Mouse (Mus musculus): Measurements from ENCODE around the gene Mrgpra6. TPM values are rescaled to one million over a fixed set of nuclear protein-coding genes. Genes with fewer than 3 reads are reported as not detected.

The Mrgpra6 gene
- polyA plus RNA-seq, 1 experiment = not detected

- Histone ChIP-seq H3K4me3 (replicated peaks) (peak overlapping the region; percentile 35), H3K4me1 (peaks cover 18% of the 10 kb centered on the region), H3K27me3 (replicated peaks) (peaks cover 15% of the 10 kb centered on the region), H3K36me3 (replicated peaks; ENCODE audit: low read length) (no peaks in the 10 kb centered on the region), H3K9me3 (0 out of 2 replicates have a peak, but pooled peaks cover 2% of the 10 kb centered on the region)
- no peak for TF ChIP-seq FLI1 (IDR thresholded peaks at IDR 0.05; ENCODE audit: low read length)
- no peak for TF ChIP-seq GATA1 (IDR thresholded peaks at IDR 0.05; ENCODE audit: borderline replicate concordance, low read length)
Measured at GRCm38 (mm10) chr7:47150420-47151061, 54.2 kb downstream of the Mrgpra6 start.

DNA sequence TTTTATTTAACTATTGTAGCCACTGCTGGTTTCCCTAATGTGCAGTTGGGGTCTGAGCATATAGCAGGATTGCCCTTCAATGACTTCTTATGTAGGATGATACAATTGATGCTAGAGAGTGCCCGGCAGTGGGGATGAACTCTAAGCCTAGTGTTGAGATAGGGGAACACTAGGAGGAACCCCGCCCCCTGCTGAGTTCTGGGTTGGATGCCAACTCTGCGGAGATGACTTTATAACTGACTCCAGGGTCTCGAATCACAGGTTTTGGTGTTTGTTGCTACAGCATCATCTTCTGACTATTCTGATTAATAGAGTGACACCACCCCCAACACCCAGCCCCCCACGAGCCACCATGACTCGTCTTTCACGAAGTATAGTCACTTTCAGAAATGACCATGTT is 56.4 kb downstream of the Mrgpra6 start:
- Histone ChIP-seq H3K4me1 (peaks cover 18% of the 10 kb centered on the region), H3K4me3 (replicated peaks) (no peak overlapping the region), H3K9me3 (no peaks in the 10 kb centered on the region), H3K27me3 (replicated peaks) (peaks cover 19% of the 10 kb centered on the region), H3K36me3 (replicated peaks; ENCODE audit: low read length) (no peaks in the 10 kb centered on the region)
- TF ChIP-seq FLI1 (IDR thresholded peaks at IDR 0.05; ENCODE audit: low read length) (no peak), GATA1 (IDR thresholded peaks at IDR 0.05; ENCODE audit: borderline replicate concordance, low read length) (no peak)

- TF ChIP-seq GATA1 (IDR thresholded peaks at IDR 0.05; ENCODE audit: borderline replicate concordance, low read length) = no peak
- no peak for TF ChIP-seq FLI1 (IDR thresholded peaks at IDR 0.05; ENCODE audit: low read length)
- Histone ChIP-seq H3K27me3 (replicated peaks) (peaks cover 13% of the 10 kb centered on the region), H3K36me3 (replicated peaks; ENCODE audit: low read length) (no peaks in the 10 kb centered on the region), H3K9me3 (no peaks in the 10 kb centered on the region), H3K4me1 (peaks cover 13% of the 10 kb centered on the region), H3K4me3 (replicated peaks) (no peak overlapping the region)
Measured at GRCm38 (mm10) chr7:47146034-47146812, 58.5 kb downstream of the Mrgpra6 start.

GRCm38 (mm10) chr7:47144299-47144698 is 60.4 kb downstream of the Mrgpra6 start:
- H3K27me3 ChIP-seq (replicated peaks) = peaks cover 11% of the 10 kb centered on the region
- H3K36me3 ChIP-seq (replicated peaks; ENCODE audit: low read length) = no peaks in the 10 kb centered on the region
- H3K4me3 ChIP-seq (replicated peaks) = no peak overlapping the region
- TF ChIP-seq GATA1 (IDR thresholded peaks at IDR 0.05; ENCODE audit: borderline replicate concordance, low read length) = no peak
- no peak for TF ChIP-seq FLI1 (IDR thresholded peaks at IDR 0.05; ENCODE audit: low read length)
- peaks cover 7% of the 10 kb centered on the region; the same call in 1 of the 2 replicates for H3K4me1 ChIP-seq
- H3K9me3 ChIP-seq = no peaks in the 10 kb centered on the region

DNA sequence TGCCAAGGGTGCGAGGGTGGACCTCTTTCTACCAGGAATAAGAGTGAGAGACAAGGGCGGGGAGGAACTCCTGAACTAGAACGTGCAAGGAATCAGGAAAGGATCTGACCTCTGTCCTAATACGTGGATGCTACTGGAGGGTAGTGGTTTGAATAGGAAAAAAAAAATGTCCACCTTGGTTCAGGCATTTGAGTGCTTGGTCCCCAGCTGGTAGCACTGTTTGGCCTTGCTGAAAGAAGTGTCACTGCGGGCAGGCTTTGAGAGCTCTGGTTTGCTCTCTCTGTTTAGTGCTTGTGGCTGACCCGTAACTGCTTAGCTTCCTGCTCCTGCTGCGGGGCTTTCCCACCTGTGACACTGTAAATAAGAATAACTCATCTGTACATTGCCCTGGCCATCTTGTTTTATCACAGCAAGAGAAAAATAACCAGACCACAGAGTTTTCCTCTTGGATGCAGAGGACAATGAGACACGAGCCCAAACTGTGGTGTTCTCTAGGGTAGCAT is 64.8 kb downstream of the Mrgpra6 start:
- peaks cover 26% of the 10 kb centered on the region for H3K27me3 ChIP-seq (replicated peaks)
- H3K9me3 ChIP-seq = no peaks in the 10 kb centered on the region
- no peaks in the 10 kb centered on the region for H3K36me3 ChIP-seq (replicated peaks; ENCODE audit: low read length)
- TF ChIP-seq FLI1 (IDR thresholded peaks at IDR 0.05; ENCODE audit: low read length) (no peak), GATA1 (IDR thresholded peaks at IDR 0.05; ENCODE audit: borderline replicate concordance, low read length) (no peak)
- no peak overlapping the region for H3K4me3 ChIP-seq (replicated peaks)
- H3K4me1 ChIP-seq = no peaks in the 10 kb centered on the region

Other genes with a start within 250 kb of the Mrgpra6 start
- 0.04 TPM in 1 of 2 replicates, not detected in the other for gene Uevld, start 246.4 kb downstream of the Mrgpra6 start, polyA plus RNA-seq (2012; ENCODE audit: insufficient read depth, low replicate concordance)
- not detected in 2 replicates for gene Gm9999, start 221.3 kb downstream of the Mrgpra6 start, polyA plus RNA-seq (2012; ENCODE audit: insufficient read depth, low replicate concordance)
- 3.1 and 5.2 TPM in 2 replicates for gene Spty2d1, start 196.5 kb downstream of the Mrgpra6 start, polyA plus RNA-seq (2012; ENCODE audit: insufficient read depth, low replicate concordance)
- 6.3 and 26.3 TPM in 2 replicates for gene Tmem86a, start 154.3 kb downstream of the Mrgpra6 start, polyA plus RNA-seq (2012; ENCODE audit: insufficient read depth, low replicate concordance)
- not detected in 2 replicates for gene Ptpn5, start 71.2 kb downstream of the Mrgpra6 start, polyA plus RNA-seq (2012; ENCODE audit: insufficient read depth, low replicate concordance)
- not detected in 2 replicates for gene Mrgpra9, start 47.9 kb upstream of the Mrgpra6 start, polyA plus RNA-seq (2012; ENCODE audit: insufficient read depth, low replicate concordance)
- gene Mrgpra1, start 149.3 kb upstream of the Mrgpra6 start, polyA plus RNA-seq (2012; ENCODE audit: insufficient read depth, low replicate concordance) = not detected in 2 replicates
- gene Mrgpra2a, start 247.2 kb upstream of the Mrgpra6 start, polyA plus RNA-seq (2012; ENCODE audit: insufficient read depth, low replicate concordance) = not detected in 2 replicates